Mouse (Mus musculus) forebrain, postnatal 0 days (tissue): Measurements from ENCODE around the gene Slc35a3. TPM values are rescaled to one million over a fixed set of nuclear protein-coding genes. Genes with fewer than 3 reads are reported as not detected.

ENCODE experiments used
- ATAC-seq: fragments of 200-750 bp; cut with Nextera tagmentation; 2 replicates; pipeline ENCODE4 v1.8.0; 2017; ENCODE audit warnings: mild to moderate bottlenecking, moderate library complexity
- DNase-seq: peaks from one replicate; pipeline ENCODE4 v3.0.0-alpha.2; 2015
- H3K27ac ChIP-seq: fragments of 300-500 bp; sonication (generic); 2 replicates; pipeline ENCODE4 v1.5.1; 2014; ENCODE audit warnings: low read depth, mild to moderate bottlenecking, antibody characterized with exemption, low read length, moderate library complexity, mixed read lengths
- H3K27me3 ChIP-seq: fragments of 300-500 bp; sonication (generic); 2 replicates; pipeline ENCODE4 v1.6.1; 2014; ENCODE audit warnings: mild to moderate bottlenecking, low read length, mixed read lengths; ENCODE audit not compliant: insufficient read depth
- H3K36me3 ChIP-seq: fragments of 300-500 bp; sonication (generic); 2 replicates; pipeline ENCODE4 v1.6.1; 2014; ENCODE audit warnings: mild to moderate bottlenecking, moderate library complexity; ENCODE audit not compliant: insufficient read depth
- H3K4me1 ChIP-seq: fragments of 300-500 bp; sonication (generic); 2 replicates; pipeline ENCODE4 v1.6.1; 2014; ENCODE audit warnings: antibody characterized with exemption; ENCODE audit not compliant: insufficient read depth
- H3K4me2 ChIP-seq: fragments of 300-500 bp; sonication (generic); 2 replicates; pipeline ENCODE4 v1.6.1; 2014; ENCODE audit warnings: low read depth, mild to moderate bottlenecking, moderate library complexity
- H3K4me3 ChIP-seq: fragments of 300-500 bp; sonication (generic); 2 replicates; pipeline ENCODE4 v1.5.1; 2014; ENCODE audit warnings: low read depth, low read length, mixed read lengths
- H3K9ac ChIP-seq: fragments of 300-500 bp; sonication (generic); 2 replicates; pipeline ENCODE4 v1.6.1; 2014; ENCODE audit warnings: mild to moderate bottlenecking
- H3K9me3 ChIP-seq: fragments of 300-500 bp; sonication (generic); 2 replicates; pipeline ENCODE4 v1.6.1; 2016; ENCODE audit warnings: low read length
- CTCF ChIP-seq: sonication (generic); IDR thresholded peaks from 2 replicates; pipeline ENCODE4 v1.5.1; 2016; ENCODE audit warnings: antibody characterized with exemption, control low read depth, low read depth
- WGBS: fragments of 180-500 bp; shearing (Covaris S2); extraction: QIAGEN DNeasy Blood & Tissue Kit; methylation state at CpG from one replicate; pipeline ENCODE4 v1.1.7; 2014; 5-methylcytosine and 5-hydroxymethylcytosine counted together
- polyA plus RNA-seq: library from polyadenylated mRNA; unstranded; fragments of >200 nt; fragmentation: Nextera tagmentation; extraction: Ambion mirVana; gene quantifications from 2 replicates; pipeline ENCODE4 v1.2.1, GENCODE M21; 2015
- total RNA-seq: library from RNA; depleted of rRNA; stranded (reverse); fragments of >200 nt; gene quantifications from 2 replicates; pipeline ENCODE4 v1.2.3, GENCODE M21; 2014

The Slc35a3 gene
- total and polyA plus RNA-seq, 2 experiments from 2014 or later, result 4.8 to 21.9 TPM

- H3K9ac ChIP-seq, result no peak overlapping the region
- DNase-seq (no peak), ATAC-seq (no peak)
- no peak overlapping the region for H3K4me2 ChIP-seq
- no peaks in the 10 kb centered on the region for H3K9me3 ChIP-seq
- no peaks in the 10 kb centered on the region for H3K27me3 ChIP-seq
- H3K4me3 ChIP-seq, result no peak overlapping the region
- no peak overlapping the region for H3K27ac ChIP-seq
- no peaks in the 10 kb centered on the region for H3K36me3 ChIP-seq
- no peaks in the 10 kb centered on the region for H3K4me1 ChIP-seq
- WGBS, result 75% methylated on average over 8 of the region's 8 CpGs
- 0 out of 2 replicates have a peak, but pooled peaks have one; percentile 18 for TF ChIP-seq CTCF
These were observed 24.7 kb upstream of the Slc35a3 start for GRCm38 (mm10) chr3:116737326-116737731.

GRCm38 (mm10) chr3:116729483-116730174 is 17.0 kb upstream of the Slc35a3 start:
- Histone ChIP-seq H3K9ac (no peak overlapping the region), H3K4me1 (0 out of 2 replicates have a peak, but pooled peaks cover 3% of the 10 kb centered on the region), H3K27ac (no peak overlapping the region), H3K9me3 (no peaks in the 10 kb centered on the region), H3K4me3 (no peak overlapping the region), H3K36me3 (no peaks in the 10 kb centered on the region), H3K27me3 (no peaks in the 10 kb centered on the region), H3K4me2 (no peak overlapping the region)
- TF ChIP-seq CTCF, result no peak
- DNase-seq (peak; percentile 22), ATAC-seq (peak; percentile 51)
- 51% methylated on average over 2 of the region's 2 CpGs for WGBS

- H3K36me3 ChIP-seq, result no peaks in the 10 kb centered on the region
- WGBS, result 74% methylated on average over 9 of the region's 9 CpGs
These were observed 14.2 kb upstream of the Slc35a3 start for GRCm38 (mm10) chr3:116726807-116727206.

GRCm38 (mm10) chr3:116723496-116724481 is 11.2 kb upstream of the Slc35a3 start:
- Histone ChIP-seq H3K9me3 (no peaks in the 10 kb centered on the region), H3K9ac (no peak overlapping the region), H3K27ac (no peak overlapping the region), H3K4me3 (no peak overlapping the region), H3K4me1 (no peaks in the 10 kb centered on the region), H3K36me3 (no peaks in the 10 kb centered on the region), H3K27me3 (no peaks in the 10 kb centered on the region), H3K4me2 (no peak overlapping the region)
- 40% methylated on average over 10 of the region's 10 CpGs for WGBS
- DNase-seq (no peak), ATAC-seq (no peak)
- no peak for TF ChIP-seq CTCF

More at GRCm38 (mm10) chr3:116726807-116727206, 14.2 kb upstream of the Slc35a3 start:
- no peak for DNase-seq
- no peak for TF ChIP-seq CTCF
- Histone ChIP-seq H3K4me2 (no peak overlapping the region), H3K4me3 (no peak overlapping the region), H3K27me3 (no peaks in the 10 kb centered on the region), H3K9me3 (no peaks in the 10 kb centered on the region), H3K27ac (no peak overlapping the region), H3K9ac (no peak overlapping the region), H3K4me1 (0 out of 2 replicates have a peak, but pooled peaks cover 3% of the 10 kb centered on the region)
- ATAC-seq, result no peak

- 82% methylated on average over 4 of the region's 4 CpGs for WGBS
- H3K9me3 ChIP-seq, result no peaks in the 10 kb centered on the region
- TF ChIP-seq CTCF, result no peak
- ATAC-seq (no peak), DNase-seq (no peak)
- H3K4me3 ChIP-seq, result no peak overlapping the region
- no peak overlapping the region for H3K9ac ChIP-seq
- H3K4me1 ChIP-seq, result no peaks in the 10 kb centered on the region
- H3K27me3 ChIP-seq, result no peaks in the 10 kb centered on the region
- H3K36me3 ChIP-seq, result no peaks in the 10 kb centered on the region
- H3K4me2 ChIP-seq, result no peak overlapping the region
- H3K27ac ChIP-seq, result no peak overlapping the region
These were observed 10.3 kb upstream of the Slc35a3 start for GRCm38 (mm10) chr3:116722980-116723379.

- H3K36me3 ChIP-seq, result no peaks in the 10 kb centered on the region
- DNase-seq (no peak), ATAC-seq (no peak)
- no peak overlapping the region for H3K4me2 ChIP-seq
- no peaks in the 10 kb centered on the region for H3K4me1 ChIP-seq
- H3K4me3 ChIP-seq, result no peak overlapping the region
- no peaks in the 10 kb centered on the region for H3K27me3 ChIP-seq
- no peaks in the 10 kb centered on the region for H3K9me3 ChIP-seq
- TF ChIP-seq CTCF, result no peak
- 85% methylated on average over 3 of the region's 3 CpGs for WGBS
- no peak overlapping the region for H3K27ac ChIP-seq
- no peak overlapping the region for H3K9ac ChIP-seq
These were observed 6.3 kb upstream of the Slc35a3 start for GRCm38 (mm10) chr3:116718951-116719350.
